Mouse (Mus musculus) small intestine, adult 2 months (tissue): ENCODE results near the gene Tfb2m. TPM values are rescaled to one million over a fixed set of nuclear protein-coding genes. Genes with fewer than 3 reads are reported as not detected.
"Not testable (repeated sequence)": the region's sequence is repeated elsewhere in the genome, so short reads cannot be mapped to it uniquely, and the experiment has no call there.

Experiments
- H3K27ac ChIP-seq: fragments of 200-500 bp; 2 replicates; pipeline ENCODE4 v1.5.1; 2012; ENCODE audit warnings: low read depth, low read length, control low read depth, inconsistent platforms; ENCODE audit not compliant: insufficient read depth
- H3K27me3 ChIP-seq: fragments of 200-500 bp; 2 replicates; pipeline ENCODE4 v1.6.1; 2012; ENCODE audit warnings: mild to moderate bottlenecking, moderate library complexity, low read length, inconsistent platforms; ENCODE audit not compliant: control insufficient read depth, insufficient read depth
- H3K36me3 ChIP-seq: fragments of 200-500 bp; 2 replicates; pipeline ENCODE4 v1.6.1; 2012; ENCODE audit warnings: mild to moderate bottlenecking, low read length, control low read depth, inconsistent platforms; ENCODE audit not compliant: control insufficient read depth, insufficient read depth
- H3K4me1 ChIP-seq: fragments of 200-500 bp; 2 replicates; pipeline ENCODE4 v1.6.1; 2012; ENCODE audit warnings: low read length, inconsistent platforms, mixed read lengths; ENCODE audit not compliant: control insufficient read depth, insufficient read depth, insufficient read length
- H3K4me3 ChIP-seq: fragments of 200-500 bp; 2 replicates; pipeline ENCODE4 v1.5.1; 2012; ENCODE audit warnings: low read depth, mild to moderate bottlenecking, control low read depth, inconsistent platforms, low read length, moderate library complexity
- CTCF ChIP-seq: fragments of 200-500 bp; IDR thresholded peaks from 2 replicates; pipeline ENCODE4 v1.5.1; 2012; ENCODE audit warnings: low read depth, mild to moderate bottlenecking, control low read depth, inconsistent platforms, low read length, moderate library complexity, mixed read lengths; ENCODE audit not compliant: insufficient replicate concordance, insufficient read length; ENCODE audit errors: extremely low read depth
- POLR2A ChIP-seq: fragments of 200-500 bp; IDR thresholded peaks from 2 replicates; pipeline ENCODE4 v1.6.1; 2012; ENCODE audit warnings: low read depth, mild to moderate bottlenecking, control low read depth, inconsistent platforms, low read length, moderate library complexity
- WGBS: fragments of 180-500 bp; shearing (Covaris S2); methylation state at CpG from one replicate; pipeline ENCODE4 v1.1.7; 2018; 5-methylcytosine and 5-hydroxymethylcytosine counted together
- polyA plus RNA-seq: library from polyadenylated mRNA; depleted of rRNA; stranded (reverse); fragments of >200 nt; gene quantifications from 2 replicates; pipeline ENCODE4 v1.2.3, GENCODE M21; 2012; rRNA removed

Gene Tfb2m
- polyA plus RNA-seq, result 2.1 and 2.7 TPM in 2 replicates

DNA sequence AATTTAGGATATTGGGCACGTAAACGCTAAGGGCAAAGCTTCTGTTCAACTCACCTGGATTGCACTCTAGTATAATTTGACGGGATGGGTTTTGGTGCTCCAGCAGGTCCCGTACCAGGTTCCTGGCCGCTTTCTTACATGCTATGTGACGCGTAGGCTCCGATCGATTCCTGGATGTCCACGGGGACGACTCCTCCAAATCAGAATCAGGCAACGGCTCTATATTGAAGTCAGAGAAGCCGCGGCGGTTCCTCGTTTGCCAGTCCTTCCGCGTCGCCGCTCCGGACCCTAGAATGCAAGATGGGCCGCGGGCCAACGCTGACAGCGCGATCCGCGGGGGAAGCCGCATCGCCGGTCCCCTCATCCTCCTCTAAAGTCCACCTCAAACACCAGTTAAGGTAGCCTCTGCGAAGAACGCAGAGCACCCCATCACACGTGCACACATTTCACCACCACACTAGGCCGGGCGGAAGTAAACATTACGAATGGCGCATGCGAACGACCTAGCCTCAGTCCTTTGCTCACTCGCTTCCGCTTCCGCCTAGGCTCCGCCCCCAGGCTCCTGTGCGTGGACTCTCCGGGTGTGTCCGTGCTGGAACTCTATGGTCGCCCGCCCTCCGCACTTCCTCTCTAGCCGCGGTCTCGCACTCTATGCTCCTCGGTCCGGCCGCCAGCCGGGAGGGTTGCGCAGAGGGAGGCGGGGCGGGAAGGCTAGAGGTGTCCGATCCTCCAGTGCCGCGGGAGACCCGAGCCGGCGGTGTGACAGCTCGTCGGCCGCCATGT, at the start of gene Tfb2m, which contains the start of gene Cnst:
Gene Tfb2m, minus strand, starts transcription at position 500 of the 783 bp plus-strand sequence.
Gene Cnst, plus strand, starts transcription at position 603 of the 783 bp plus-strand sequence.
- TF ChIP-seq POLR2A, result peak; percentile 63; the same call in 1 of the 2 replicates
- Histone ChIP-seq H3K4me3 (peak within 1 kb of the TSS; percentile 77), H3K27ac (peak within 1 kb of the TSS; percentile 64)
- not testable (repeated sequence) for H3K4me1 ChIP-seq, H3K36me3 ChIP-seq, H3K27me3 ChIP-seq
- under 1% methylated on average over 69 of the region's 69 CpGs for WGBS

DNA sequence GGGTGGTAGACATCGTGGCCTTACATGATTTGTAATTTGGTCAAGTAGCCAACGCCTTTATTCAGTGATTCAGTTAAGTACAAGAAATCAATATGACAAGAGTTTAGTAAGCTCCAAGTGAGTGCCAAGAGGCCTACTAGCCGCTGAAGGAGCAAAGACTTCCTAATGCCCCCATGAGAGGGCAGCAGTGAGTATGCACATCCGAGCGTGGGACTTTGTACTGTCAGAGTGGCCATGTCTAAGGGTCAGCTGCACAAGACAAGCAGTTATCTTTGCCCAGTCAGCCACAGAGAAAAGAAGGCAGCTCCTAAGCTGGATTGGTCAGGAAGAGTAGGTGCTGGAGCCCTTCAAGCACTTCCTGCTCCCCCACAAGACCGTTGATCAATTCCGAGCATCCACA, 46.9 kb upstream of the Tfb2m start:
- no peaks in the 10 kb centered on the region for H3K36me3 ChIP-seq
- H3K4me1 ChIP-seq, result peaks cover 30% of the 10 kb centered on the region
- no peaks in the 10 kb centered on the region for H3K27me3 ChIP-seq
- TF ChIP-seq CTCF (peak; percentile 58; the same call in 1 of the 2 replicates), POLR2A (no peak)
- H3K4me3 ChIP-seq, result no peak overlapping the region
- H3K27ac ChIP-seq, result peak overlapping the region; percentile 14; the same call in 1 of the 2 replicates
- 82% methylated on average over 7 of the region's 7 CpGs for WGBS

DNA sequence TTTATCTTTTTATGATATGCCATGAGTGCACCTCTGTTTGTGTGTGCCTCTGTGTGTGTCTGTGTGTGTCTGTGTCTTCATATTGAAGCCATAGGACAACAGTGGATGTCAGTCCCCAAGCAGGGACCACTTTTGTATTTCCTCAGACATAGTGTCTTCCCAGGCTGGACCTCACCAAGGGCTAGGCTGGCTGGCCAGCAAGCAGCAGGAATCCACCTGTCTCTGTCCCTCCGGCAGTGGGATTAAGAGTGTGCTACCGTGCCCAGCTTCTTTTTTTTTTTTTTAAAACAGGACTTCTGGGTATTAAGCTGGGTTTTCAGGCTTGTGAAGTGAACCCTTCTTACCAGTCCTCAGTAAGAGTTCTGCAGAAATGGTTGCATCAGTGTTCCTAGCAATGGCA, 46.1 kb upstream of the Tfb2m start:
- Histone ChIP-seq H3K27me3 (no peaks in the 10 kb centered on the region), H3K4me3 (no peak overlapping the region), H3K36me3 (no peaks in the 10 kb centered on the region), H3K4me1 (peaks cover 38% of the 10 kb centered on the region), H3K27ac (peak overlapping the region; percentile 68)
- TF ChIP-seq POLR2A, result no peak
- TF ChIP-seq CTCF, result no peak
- WGBS, result 94% methylated on average over 2 of the region's 2 CpGs

DNA sequence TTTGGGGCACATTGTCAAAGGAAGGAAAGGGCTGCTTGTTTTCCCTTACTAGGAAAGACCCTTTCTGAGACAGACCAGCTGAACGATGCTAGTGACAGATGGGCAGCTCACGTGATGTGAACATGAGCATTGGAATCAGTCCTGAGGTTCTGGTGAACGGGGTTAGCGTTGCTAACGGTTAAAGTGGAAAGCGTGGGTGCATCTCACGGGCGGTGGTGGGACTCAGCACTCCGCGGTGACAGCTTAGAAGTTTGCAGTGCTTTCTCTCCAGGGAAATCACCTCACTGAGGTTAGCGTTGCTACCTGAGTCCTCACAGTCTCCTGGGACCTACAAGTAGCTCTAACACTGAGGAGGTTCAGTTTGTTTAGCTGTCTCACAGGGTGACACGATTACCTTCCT, 45.6 kb upstream of the Tfb2m start:
- no peak for TF ChIP-seq CTCF
- no peak for TF ChIP-seq POLR2A
- no peak overlapping the region for H3K4me3 ChIP-seq
- 76% methylated on average over 12 of the region's 12 CpGs for WGBS
- H3K36me3 ChIP-seq, result no peaks in the 10 kb centered on the region
- peaks cover 37% of the 10 kb centered on the region for H3K4me1 ChIP-seq
- no peaks in the 10 kb centered on the region for H3K27me3 ChIP-seq
- H3K27ac ChIP-seq, result peak overlapping the region; percentile 68

DNA sequence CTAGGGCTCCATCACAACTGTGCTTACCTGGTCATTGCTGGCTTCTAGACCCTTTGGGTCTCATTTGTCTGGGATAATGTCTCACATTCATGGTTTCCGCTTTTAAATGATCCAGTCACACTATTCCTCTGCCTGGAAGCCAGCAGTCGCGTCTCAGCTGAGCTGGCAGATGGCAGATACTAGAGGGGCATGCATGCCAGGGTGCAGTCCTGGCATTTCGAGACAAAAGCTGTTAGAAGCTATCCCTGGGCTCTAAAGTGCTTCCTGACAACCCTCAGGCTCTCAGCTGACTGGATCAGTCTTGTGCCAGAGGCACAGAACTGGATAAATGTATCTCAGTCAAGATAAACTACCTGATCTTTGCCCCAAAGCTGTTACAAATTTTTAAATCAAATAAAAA, 42.2 kb upstream of the Tfb2m start:
- WGBS, result 65% methylated on average over 4 of the region's 4 CpGs
- no peaks in the 10 kb centered on the region for H3K27me3 ChIP-seq
- H3K36me3 ChIP-seq, result no peaks in the 10 kb centered on the region
- H3K27ac ChIP-seq, result peak overlapping the region; percentile 75; the same call in 1 of the 2 replicates
- no peak for TF ChIP-seq CTCF
- no peak for TF ChIP-seq POLR2A
- H3K4me1 ChIP-seq, result peaks cover 44% of the 10 kb centered on the region
- no peak overlapping the region for H3K4me3 ChIP-seq

DNA sequence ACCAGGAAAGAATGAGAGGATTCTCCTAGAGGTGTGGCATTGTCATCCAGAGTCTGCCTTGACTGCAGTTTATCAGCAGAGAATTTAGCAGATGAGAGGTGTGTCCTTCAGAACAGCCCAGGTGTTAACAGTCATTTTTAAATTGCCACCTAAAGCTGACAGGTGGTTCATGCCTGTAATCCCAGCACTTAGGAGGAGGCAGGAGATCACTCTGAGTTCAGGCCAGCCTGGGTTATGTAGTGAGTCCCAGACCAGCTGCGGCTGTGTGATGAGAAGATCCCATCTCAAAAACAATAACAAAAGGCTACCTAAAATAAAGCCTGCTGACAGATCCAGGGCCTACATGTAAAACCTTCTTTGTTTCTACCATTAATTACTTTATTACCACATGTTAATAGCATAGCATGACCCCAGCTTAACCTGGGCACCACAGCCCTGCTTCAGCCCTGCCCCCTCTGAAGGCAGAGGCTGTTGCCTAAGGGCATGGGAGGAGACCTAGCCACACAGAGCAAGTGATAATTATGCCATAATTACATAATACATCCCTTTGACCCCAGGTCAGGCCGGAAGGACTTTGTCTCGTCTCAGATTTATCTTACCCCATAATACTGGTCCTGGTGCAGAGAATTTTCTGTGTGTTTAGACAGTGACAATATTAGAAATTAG, 40.5 kb upstream of the Tfb2m start:
- WGBS, result 18% methylated on average over 3 of the region's 3 CpGs
- Histone ChIP-seq H3K27ac (peak overlapping the region; percentile 87), H3K4me1 (peaks cover 32% of the 10 kb centered on the region), H3K36me3 (no peaks in the 10 kb centered on the region), H3K27me3 (no peaks in the 10 kb centered on the region), H3K4me3 (no peak overlapping the region)
- no peak for TF ChIP-seq CTCF
- no peak for TF ChIP-seq POLR2A

DNA sequence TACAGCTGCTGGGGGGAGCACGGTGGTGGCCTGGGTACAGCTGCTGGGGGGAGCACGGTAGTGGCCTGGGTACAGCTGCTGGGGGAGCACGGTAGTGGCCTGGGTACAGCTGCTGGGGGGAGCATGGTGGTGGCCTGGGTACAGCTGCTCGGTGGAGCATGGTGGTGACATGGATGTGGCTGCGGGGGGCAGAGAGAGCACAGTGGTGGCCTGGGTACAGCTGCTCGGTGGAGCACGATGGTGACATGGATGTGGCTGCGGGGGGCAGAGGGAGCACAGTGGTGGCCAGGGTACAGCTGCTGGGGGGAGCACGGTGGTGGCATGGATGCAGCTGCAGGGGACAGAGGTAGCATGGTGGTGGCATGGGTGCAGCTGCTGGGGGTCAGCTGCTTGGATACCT, 39.6 kb upstream of the Tfb2m start:
- H3K4me3 ChIP-seq, result no peak overlapping the region
- 85% methylated on average over 9 of the region's 9 CpGs for WGBS
- H3K27me3 ChIP-seq, result no peaks in the 10 kb centered on the region
- no peak for TF ChIP-seq CTCF
- TF ChIP-seq POLR2A, result no peak
- H3K36me3 ChIP-seq, result no peaks in the 10 kb centered on the region
- peaks cover 30% of the 10 kb centered on the region for H3K4me1 ChIP-seq
- peak overlapping the region; percentile 87 for H3K27ac ChIP-seq
